Mouse (Mus musculus) neural tube, embryonic 14.5 days (tissue): ENCODE measurements around the gene Slc10a6. TPM values are rescaled to one million over a fixed set of nuclear protein-coding genes. Genes with fewer than 3 reads are reported as not detected.

Source experiments
- ATAC-seq: fragments of 200-750 bp; cut with Nextera tagmentation; 2 replicates; pipeline ENCODE4 v1.8.0; 2017; ENCODE audit warnings: low read depth, mild to moderate bottlenecking, moderate TSS enrichment, moderate library complexity
- H3K27ac ChIP-seq: fragments of 300-500 bp; sonication (generic); 2 replicates; pipeline ENCODE4 v1.5.1; 2014; ENCODE audit warnings: low read depth, mild to moderate bottlenecking, control low read depth, low read length, moderate library complexity, mixed read lengths
- H3K27me3 ChIP-seq: fragments of 300-500 bp; sonication (generic); 2 replicates; pipeline ENCODE4 v1.6.1; 2014; ENCODE audit warnings: low read length; ENCODE audit not compliant: control insufficient read depth, insufficient read depth
- H3K36me3 ChIP-seq: fragments of 300-500 bp; sonication (generic); 2 replicates; pipeline ENCODE4 v1.6.1; 2014; ENCODE audit warnings: low read length, mixed read lengths; ENCODE audit not compliant: control insufficient read depth, insufficient read depth
- H3K4me1 ChIP-seq: fragments of 300-500 bp; sonication (generic); 2 replicates; pipeline ENCODE4 v1.6.1; 2014; ENCODE audit warnings: low read length; ENCODE audit not compliant: control insufficient read depth, insufficient read depth
- H3K4me2 ChIP-seq: fragments of 300-500 bp; sonication (generic); 2 replicates; pipeline ENCODE4 v1.6.1; 2014; ENCODE audit warnings: mild to moderate bottlenecking, low read depth, low read length, control low read depth
- H3K4me3 ChIP-seq: fragments of 300-500 bp; sonication (generic); 2 replicates; pipeline ENCODE4 v1.5.1; 2014; ENCODE audit warnings: low read depth, low read length, control low read depth, mixed read lengths
- H3K9ac ChIP-seq: fragments of 300-500 bp; sonication (generic); replicated peaks from 2 replicates; pipeline ENCODE4 v1.6.1; 2014; ENCODE audit warnings: low read depth, mild to moderate bottlenecking, control low read depth, low read length, mixed read lengths
- H3K9me3 ChIP-seq: fragments of 300-500 bp; sonication (generic); 2 replicates; pipeline ENCODE4 v1.6.1; 2016; ENCODE audit warnings: low read length; ENCODE audit not compliant: control insufficient read depth
- WGBS: fragments of 180-500 bp; shearing (Covaris S2); extraction: QIAGEN DNeasy Blood & Tissue Kit; methylation state at CpG from one replicate; pipeline ENCODE4 v1.1.7; 2014; 5-methylcytosine and 5-hydroxymethylcytosine counted together
- polyA plus RNA-seq: library from polyadenylated mRNA; unstranded; fragments of >200 nt; fragmentation: Nextera tagmentation; extraction: Ambion mirVana; gene quantifications from 2 replicates; pipeline ENCODE4 v1.2.1, GENCODE M21; 2014

Gene Slc10a6
- polyA plus RNA-seq, 1 experiment from 2014 or later: 0.33 TPM

DNA sequence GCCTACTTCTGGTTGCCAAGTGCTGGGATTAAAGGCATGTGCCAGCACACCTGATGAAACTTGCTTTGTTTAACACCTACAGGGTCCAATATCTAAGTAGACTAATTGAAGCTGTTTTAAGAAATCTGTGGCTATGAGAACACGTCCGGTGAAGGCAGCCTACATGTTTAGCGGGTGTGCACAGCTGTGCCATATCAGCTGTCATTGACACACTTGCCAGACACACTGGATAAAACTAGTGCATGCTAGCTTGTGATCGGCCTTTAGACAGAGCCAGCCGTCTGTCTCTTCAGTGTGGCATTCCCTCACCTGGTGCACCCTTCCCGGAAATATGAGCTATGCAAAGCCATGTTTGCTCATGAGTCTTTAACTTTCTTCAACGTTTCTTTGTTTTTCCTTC lies 37.4 kb downstream of the Slc10a6 start:
- H3K4me1 ChIP-seq: no peaks in the 10 kb centered on the region
- ATAC-seq: no peak
- WGBS: 96% methylated on average over 7 of the region's 7 CpGs
- H3K4me3 ChIP-seq: no peak overlapping the region
- H3K36me3 ChIP-seq: no peaks in the 10 kb centered on the region
- H3K27ac ChIP-seq: no peak overlapping the region
- no peak overlapping the region for H3K9ac ChIP-seq
- H3K4me2 ChIP-seq: no peak overlapping the region
- H3K27me3 ChIP-seq: no peaks in the 10 kb centered on the region
- H3K9me3 ChIP-seq: no peaks in the 10 kb centered on the region

DNA sequence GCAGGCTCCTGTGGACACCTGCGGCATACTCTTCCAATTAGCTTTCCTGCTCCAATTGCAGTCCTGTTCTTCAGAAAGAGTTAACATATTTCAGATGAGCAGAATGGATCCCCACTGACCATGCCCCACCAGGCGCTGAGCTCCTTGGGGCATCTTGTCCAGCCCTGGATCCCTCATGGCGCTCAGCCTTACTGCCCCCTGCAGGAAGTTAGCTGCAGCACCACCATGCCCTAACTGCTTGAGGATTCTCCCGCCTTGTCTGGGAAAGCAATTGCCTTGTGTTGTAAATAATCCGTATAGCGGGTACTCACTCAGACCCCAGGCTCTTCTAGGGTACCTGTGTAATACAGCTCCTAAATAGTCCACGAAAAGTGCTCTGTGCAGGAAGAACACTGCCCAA lies 42.0 kb downstream of the Slc10a6 start:
- Histone ChIP-seq H3K4me2 (no peak overlapping the region), H3K36me3 (no peaks in the 10 kb centered on the region), H3K9me3 (no peaks in the 10 kb centered on the region), H3K9ac (no peak overlapping the region), H3K4me3 (no peak overlapping the region), H3K27me3 (no peaks in the 10 kb centered on the region), H3K4me1 (no peaks in the 10 kb centered on the region), H3K27ac (no peak overlapping the region)
- WGBS: 72% methylated on average over 7 of the region's 7 CpGs
- no peak for ATAC-seq

DNA sequence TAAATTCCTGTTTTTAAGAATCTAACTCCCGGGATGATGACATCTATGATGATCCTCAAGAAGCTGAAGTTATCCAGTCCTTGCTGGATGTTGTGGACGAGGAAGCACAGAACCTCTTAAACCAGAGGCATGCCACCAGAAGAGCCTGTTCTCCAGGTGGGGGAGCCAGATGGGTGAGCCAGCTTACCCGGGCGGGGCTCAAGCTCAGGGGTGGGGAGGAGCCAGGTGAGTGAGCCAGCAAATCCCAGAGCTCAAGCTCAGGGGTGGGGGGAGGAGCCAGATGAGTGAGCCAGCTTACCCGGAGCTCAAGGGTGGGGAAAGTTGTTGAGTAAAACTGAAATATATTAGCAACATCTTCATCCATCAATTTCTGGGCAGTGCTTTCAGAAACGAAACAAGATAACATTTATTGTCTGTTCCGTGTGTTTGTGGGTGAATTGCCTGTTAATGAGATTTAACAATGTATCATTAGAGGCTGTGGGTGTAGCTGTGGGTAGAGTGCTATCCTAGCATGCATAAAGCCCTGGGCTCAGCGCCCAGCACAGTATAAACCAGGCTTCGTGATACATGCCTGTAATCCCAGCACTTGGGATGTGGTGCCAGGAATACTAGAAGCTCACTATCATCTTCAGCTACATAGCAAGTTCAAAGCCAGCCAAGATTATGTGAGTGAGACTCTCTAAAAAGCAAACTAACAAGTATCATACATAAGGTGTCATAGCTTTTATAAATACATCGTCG lies 49.4 kb downstream of the Slc10a6 start:
- WGBS: 74% methylated on average over 11 of the region's 11 CpGs
- Histone ChIP-seq H3K4me1 (no peaks in the 10 kb centered on the region), H3K27me3 (no peaks in the 10 kb centered on the region), H3K4me3 (no peak overlapping the region), H3K9me3 (no peaks in the 10 kb centered on the region), H3K36me3 (no peaks in the 10 kb centered on the region), H3K4me2 (no peak overlapping the region), H3K9ac (no peak overlapping the region), H3K27ac (no peak overlapping the region)
- ATAC-seq: no peak

DNA sequence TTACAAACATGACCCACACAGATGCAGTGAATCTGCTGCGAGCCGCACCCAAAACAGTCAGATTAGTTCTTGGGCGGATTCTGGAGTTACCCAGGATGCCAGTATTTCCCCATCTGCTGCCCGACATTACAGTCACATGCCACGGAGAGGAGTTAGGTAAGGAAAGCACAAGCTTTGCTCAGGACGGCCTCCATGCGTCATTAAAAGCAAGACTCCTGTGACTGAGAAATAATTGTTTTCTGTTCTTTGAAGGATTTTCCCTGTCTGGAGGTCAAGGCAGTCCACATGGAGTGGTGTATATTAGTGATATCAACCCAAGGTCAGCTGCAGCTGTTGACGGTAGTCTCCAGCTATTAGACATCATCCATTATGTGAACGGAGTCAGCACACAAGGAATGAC lies 59.8 kb downstream of the Slc10a6 start:
- Histone ChIP-seq H3K9ac (no peak overlapping the region), H3K27ac (no peak overlapping the region), H3K4me1 (no peaks in the 10 kb centered on the region), H3K36me3 (no peaks in the 10 kb centered on the region), H3K4me2 (no peak overlapping the region), H3K4me3 (no peak overlapping the region), H3K27me3 (no peaks in the 10 kb centered on the region), H3K9me3 (no peaks in the 10 kb centered on the region)
- no peak for ATAC-seq
- WGBS: 94% methylated on average over 9 of the region's 9 CpGs

DNA sequence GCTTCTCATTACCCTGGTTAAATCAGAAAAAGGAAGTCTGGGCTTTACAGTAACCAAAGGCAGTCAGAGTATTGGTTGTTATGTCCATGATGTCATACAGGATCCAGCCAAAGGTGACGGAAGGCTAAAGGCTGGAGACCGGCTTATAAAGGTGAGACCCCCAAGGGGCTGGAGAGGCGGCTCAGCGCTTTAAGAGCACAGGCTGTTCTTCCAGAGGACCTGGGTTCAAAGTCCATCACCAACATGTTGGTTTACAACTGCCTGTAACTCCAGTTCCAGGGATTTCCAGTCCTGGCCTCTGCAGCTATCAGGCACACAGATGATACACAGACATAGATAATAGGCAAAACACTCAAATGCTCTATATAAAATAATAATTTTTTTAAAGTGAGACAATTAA lies 61.2 kb downstream of the Slc10a6 start:
- no peak for ATAC-seq
- no peaks in the 10 kb centered on the region for H3K36me3 ChIP-seq
- WGBS: 91% methylated on average over 4 of the region's 4 CpGs

DNA sequence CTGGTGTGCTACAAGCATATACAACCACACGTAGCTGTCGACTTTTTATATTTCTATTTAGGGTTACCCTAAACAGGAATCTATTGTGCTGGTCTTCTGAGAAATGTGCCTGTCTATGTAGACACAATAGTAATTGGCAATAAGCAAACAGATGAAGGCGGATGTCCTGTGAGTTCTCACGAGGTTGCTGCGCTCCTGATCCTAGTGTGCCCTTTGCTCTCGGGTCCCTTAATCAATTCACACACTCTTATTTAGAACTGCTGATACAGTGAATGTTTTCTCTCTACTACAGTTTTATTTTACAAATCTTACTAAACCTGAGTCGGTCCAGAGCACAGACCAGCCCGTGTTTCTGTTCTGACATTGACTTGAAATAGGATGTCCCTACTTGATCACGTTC lies 68.7 kb downstream of the Slc10a6 start:
- Histone ChIP-seq H3K4me1 (no peaks in the 10 kb centered on the region), H3K27ac (no peak overlapping the region)
- WGBS: 93% methylated on average over 9 of the region's 9 CpGs

More for the DNA sequence above, 61.2 kb downstream of the Slc10a6 start:
- Histone ChIP-seq H3K27me3 (no peaks in the 10 kb centered on the region), H3K9ac (no peak overlapping the region), H3K4me3 (no peak overlapping the region), H3K27ac (no peak overlapping the region), H3K4me1 (no peaks in the 10 kb centered on the region), H3K4me2 (no peak overlapping the region), H3K9me3 (no peaks in the 10 kb centered on the region)

More for the DNA sequence above, 68.7 kb downstream of the Slc10a6 start:
- H3K9ac ChIP-seq: no peak overlapping the region
- H3K27me3 ChIP-seq: no peaks in the 10 kb centered on the region
- H3K9me3 ChIP-seq: no peaks in the 10 kb centered on the region
- ATAC-seq: no peak
- no peaks in the 10 kb centered on the region for H3K36me3 ChIP-seq
- no peak overlapping the region for H3K4me3 ChIP-seq
- no peak overlapping the region for H3K4me2 ChIP-seq

Other genes starting within 250 kb of the Slc10a6 start
- 4.1 and 6.7 TPM in 2 replicates for gene Ptpn13, start 204.2 kb downstream of the Slc10a6 start, polyA plus RNA-seq
- not detected in 2 replicates for gene 1700016H13Rik, start 26.6 kb upstream of the Slc10a6 start, polyA plus RNA-seq
- gene Aff1, start 63.0 kb upstream of the Slc10a6 start, polyA plus RNA-seq: 2.1 and 3.4 TPM in 2 replicates